Mouse (Mus musculus) brain, embryonic 14.5 days (tissue): ENCODE measurements around the gene Cbfa2t3. TPM values are rescaled to one million over a fixed set of nuclear protein-coding genes. Genes with fewer than 3 reads are reported as not detected.

Experiments used
- DNase-seq: peaks from one replicate; pipeline ENCODE4 v3.0.0-alpha.2; 2011; ENCODE audit warnings: low read depth
- CTCF ChIP-seq: fragments of 200-500 bp; IDR thresholded peaks from 2 replicates; pipeline ENCODE4 v1.5.1; 2012; ENCODE audit warnings: inconsistent platforms, mild to moderate bottlenecking, moderate library complexity, borderline replicate concordance; ENCODE audit not compliant: insufficient read depth, insufficient read length; ENCODE audit errors: extremely low read depth
- POLR2A ChIP-seq: fragments of 200-500 bp; IDR thresholded peaks from 2 replicates; pipeline ENCODE4 v1.6.1; 2012; ENCODE audit warnings: mild to moderate bottlenecking, inconsistent platforms, borderline replicate concordance; ENCODE audit not compliant: poor library complexity, insufficient read depth, insufficient read length, severe bottlenecking; ENCODE audit errors: extremely low read depth
- polyA plus RNA-seq: library from polyadenylated mRNA; depleted of rRNA; stranded (reverse); fragments of >200 nt; gene quantifications from 2 replicates; pipeline ENCODE4 v1.2.3, GENCODE M21; 2012

Cbfa2t3 gene
- polyA plus RNA-seq, 1 experiment, result 30.2 TPM

DNA sequence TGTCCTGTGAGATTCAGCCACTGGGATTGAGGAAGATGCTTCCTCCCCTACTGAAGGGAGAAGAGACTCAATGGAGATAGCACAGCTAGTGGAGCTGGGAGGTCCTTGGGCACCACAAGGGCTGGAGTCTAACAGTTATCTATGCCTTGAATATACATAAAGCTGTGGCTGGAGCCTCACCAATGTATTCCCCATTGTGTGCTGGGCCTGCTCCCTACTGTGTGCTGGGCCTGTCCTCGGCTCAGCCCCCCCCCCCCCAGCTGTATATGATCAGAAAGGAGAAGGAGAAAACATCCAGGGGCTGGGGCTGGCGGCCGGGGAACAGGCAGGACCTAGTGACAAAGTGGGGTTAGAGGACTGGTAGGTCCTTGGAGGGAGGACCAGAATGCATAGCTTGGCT is 36.2 kb upstream of the Cbfa2t3 start:
- DNase-seq, result no peak
- TF ChIP-seq CTCF (no peak), POLR2A (no peak)

DNA sequence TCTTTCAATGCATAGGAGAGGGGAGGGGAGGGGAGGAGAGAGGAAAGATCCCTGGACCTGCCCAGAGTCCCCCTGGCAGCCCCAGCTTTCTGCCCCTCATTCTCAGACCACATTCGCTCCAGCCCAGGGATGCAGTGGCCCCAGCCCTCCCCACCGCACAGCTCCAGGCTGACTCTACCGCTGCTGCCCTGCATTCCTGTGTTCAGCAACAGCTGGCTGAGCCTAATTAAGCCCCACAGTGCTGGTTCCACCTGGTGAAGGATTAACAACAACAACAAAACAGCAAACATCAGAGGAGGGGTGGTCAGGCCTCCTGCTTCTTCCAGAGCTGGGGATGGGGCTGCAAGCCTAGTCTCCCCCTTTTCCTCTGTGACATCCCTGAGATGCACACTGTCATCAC is 29.7 kb upstream of the Cbfa2t3 start:
- TF ChIP-seq POLR2A (no peak), CTCF (no peak)
- no peak for DNase-seq

DNA sequence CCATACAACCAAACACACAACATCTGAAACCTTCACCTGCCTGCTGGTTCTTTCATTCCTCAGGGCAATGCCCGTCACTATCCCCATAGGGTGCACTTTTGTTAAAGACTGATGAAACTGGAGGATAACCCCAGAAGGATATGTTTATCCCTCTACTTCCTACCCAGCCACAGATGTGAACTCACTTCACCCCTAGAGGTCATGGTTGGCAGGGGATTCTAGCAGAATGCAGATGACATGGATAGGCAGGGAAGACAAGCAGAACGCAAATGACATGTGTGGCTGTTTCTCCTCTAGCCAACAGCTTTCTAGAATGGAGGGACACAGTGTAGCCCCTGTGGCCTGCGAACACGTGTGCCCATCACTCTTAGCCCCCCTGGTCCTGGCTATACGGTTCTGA is 28.5 kb upstream of the Cbfa2t3 start:
- DNase-seq, result no peak
- TF ChIP-seq POLR2A (no peak), CTCF (no peak)

DNA sequence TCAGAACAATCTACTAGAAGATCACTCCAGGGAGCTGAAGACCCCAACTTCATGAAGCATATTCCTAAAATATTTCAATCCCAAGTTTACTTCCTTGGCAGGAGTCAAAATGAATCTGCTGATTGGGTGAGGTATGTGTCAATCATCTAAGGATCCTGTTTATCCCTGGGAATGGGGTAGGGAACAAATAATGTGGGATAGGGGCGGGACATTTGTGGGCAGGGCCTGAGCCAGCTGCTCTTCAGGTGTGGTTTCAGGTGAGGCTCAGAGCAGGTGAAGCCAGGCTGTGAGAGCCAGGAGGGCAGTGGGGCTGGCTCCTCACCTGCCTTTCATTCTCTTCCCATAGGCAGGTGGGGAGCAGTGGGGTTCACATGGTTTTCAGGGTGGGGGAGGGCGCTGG is 27.9 kb upstream of the Cbfa2t3 start:
- DNase-seq, result no peak
- TF ChIP-seq POLR2A (no peak), CTCF (no peak)

DNA sequence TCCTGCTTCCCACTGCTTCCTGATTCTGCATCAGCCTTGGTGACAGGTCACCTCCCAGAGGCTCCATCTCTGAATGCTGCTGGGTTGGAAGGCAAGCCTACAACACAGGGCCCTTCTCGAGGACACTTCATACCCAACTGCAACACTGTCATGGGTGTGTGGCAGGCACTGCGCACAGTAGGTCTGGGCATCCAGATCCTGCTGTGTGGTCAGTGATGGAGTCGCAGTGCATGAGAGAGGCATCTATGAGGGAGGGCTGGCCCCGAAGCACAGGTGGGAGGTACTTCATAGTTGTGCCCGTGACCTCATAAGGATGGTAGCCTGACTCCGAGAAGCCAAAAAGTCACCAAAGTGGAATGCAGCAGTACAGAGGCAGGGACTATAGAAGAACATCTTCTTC is 26.3 kb upstream of the Cbfa2t3 start:
- no peak for DNase-seq

DNA sequence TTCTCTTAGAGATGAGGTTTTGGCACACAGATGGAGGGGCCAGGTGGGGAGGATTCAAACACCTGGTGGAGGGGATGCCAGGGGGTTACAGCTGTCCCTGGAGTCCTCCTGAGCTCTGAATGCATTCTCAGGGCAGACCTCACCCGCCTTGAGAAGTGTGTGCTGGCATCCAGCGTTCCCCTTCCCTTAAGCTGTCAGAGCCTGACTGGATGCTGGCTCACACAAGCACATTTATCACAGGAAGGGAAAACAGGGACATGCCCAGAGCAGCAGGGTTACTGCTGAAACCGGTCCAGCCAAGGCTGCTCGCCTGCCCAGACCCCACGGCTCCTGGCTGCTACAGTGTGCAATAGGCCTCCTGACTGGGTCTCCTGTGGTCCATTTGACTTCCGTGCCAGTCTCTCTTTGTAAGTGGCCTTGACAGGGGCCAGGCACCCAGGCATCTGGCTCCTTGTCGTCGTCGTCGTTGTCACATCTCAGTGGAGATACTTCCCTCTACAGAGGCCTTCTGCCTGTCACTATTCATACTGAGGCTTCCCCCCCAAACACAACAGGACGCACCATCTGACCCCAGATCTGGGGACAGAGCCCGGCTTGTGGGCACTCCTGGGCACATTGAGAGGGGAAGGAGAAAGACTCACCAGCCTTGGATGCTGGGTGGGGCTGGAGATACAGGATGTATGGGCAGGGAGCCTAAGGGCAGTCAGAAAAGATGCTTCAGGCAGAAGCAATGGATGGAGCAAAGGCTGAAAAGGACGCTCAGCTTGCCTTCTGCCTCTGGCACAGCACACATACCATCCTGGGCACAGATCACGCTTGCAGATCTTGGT is 22.1 kb upstream of the Cbfa2t3 start:
- peak; percentile 81 for DNase-seq
- TF ChIP-seq POLR2A (no peak), CTCF (no peak)

More for the DNA sequence above, 26.3 kb upstream of the Cbfa2t3 start:
- TF ChIP-seq POLR2A (no peak), CTCF (no peak)

DNA sequence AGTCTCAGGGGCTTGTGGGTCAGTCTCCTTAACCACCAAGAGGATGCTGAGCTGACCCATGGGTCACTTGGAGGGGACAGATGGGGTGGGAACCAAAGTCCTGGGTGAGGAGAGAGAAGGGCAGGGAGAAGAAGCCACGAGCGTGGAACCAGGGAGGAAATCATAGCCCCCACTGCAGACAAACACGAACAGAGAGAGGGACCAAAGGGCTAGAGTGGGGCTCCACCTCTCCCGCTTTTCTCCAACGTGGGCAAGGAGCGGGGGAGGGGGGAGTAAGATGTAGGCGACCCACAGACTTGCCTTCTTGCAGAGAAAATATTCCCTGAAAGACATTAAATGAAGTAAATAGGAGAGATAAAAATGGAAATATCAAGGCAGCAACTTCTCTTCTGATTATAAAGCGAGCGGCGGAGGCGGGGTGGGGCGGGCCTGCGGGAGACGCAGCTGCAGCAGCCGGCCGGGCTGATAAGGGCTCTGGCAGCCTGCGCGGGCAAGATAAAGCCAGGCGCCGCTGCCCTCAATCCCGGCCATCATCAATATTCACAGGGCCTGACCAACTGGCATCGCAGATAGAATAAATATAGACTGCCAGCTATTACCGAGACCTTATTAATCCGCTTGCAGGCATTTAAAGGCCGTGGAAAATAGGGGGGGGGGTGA is 21.3 kb upstream of the Cbfa2t3 start:
- DNase-seq, result peak; percentile 88
- no peak for TF ChIP-seq POLR2A
- no peak for TF ChIP-seq CTCF

DNA sequence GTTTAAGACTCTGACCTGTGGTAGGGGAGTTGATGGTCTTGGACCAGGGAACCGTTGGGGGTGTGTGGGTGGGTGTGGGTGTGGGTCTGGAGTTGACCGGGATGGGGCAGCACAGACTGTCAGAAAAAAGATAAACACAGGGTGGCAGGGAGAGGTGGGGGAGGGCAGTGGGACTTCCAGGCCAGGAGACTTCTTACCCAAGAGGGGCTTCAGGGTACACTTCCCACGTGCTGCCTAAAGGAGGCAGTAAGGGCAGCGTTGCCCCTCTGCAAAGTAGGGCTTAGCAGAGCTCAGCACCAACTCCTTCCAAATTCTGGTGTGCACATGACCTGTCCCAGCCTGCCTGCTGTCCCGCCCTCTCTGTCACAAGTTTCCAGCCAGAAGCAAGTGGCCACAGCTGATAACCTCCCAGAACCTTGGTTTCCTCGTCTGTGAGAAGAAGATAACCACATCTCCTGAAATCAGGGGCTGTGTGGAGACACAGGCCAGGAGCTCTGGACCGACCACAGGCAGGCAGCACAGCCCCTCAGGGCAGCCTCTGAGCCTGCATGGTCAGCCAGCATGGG is 20.7 kb upstream of the Cbfa2t3 start:
- TF ChIP-seq CTCF, result peak; percentile 31; the same call in 1 of the 2 replicates
- TF ChIP-seq POLR2A, result no peak
- DNase-seq, result peak; percentile 53

DNA sequence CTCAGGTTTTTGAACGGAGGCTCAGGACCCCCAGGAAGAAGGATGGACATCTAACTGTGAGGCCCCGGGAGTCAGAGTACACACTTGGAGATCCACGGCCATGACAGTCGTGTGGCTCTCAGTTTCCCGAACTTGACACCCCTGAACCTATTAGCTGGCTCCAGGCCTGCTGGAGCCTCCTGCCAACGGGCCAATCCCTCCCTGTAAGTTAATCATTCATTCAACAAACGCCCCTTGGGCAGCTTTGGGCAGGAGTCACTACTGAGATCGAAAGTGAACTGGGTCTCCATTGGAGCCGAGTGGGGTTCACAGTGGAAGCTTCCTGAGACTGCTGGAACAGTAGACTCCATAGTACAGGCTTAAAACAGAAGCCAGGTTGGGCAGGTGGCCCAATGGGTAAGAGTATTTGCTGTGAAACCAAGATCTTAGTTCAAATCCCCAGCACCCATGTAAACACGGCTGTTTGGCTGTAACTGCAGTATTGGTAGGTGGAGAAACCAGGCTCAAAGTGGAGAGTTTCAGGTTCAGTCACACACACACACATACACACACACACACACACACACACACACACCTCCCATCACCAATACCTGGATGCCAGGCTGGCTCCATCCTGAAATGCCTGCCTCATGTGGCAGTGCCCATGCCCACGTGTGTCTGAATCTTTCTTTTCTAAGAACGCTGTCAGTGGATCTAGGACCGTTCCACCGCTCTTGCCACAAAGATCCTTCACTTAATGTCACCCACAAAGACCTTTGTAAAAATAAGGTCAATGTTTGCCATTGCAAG is 20.0 kb upstream of the Cbfa2t3 start:
- no peak for TF ChIP-seq CTCF
- DNase-seq, result no peak

DNA sequence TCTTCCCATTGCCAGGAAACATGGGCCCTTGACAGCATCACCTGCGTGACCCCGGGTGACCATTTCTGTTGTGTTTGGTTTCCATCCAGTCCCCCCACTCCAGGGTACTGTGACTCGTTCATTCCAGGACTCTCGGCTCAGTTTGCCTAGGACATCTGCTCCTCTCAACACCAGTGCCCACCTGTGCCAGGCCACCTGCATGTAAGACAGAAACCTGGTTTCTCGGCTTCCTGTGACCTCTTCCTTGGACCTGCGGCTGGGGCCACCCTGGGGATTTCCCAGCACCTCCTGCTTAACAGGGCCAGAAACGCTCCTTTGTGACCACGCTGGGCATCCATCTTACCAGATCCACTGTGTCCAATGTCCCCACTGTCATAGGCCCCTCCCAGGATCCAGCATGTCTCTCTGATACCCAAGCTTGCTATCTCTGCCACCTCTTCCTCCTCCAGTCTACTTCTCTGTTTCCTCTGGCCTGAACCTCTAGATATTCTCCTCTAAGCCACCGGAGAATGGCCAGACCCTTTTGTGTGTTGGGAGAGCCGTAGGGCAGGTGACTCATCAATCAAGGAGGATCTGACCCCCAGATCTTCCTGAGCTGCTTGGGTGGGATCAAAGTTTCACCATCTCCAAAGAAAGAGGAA is 19.1 kb upstream of the Cbfa2t3 start:
- DNase-seq, result no peak
- TF ChIP-seq POLR2A (no peak), CTCF (no peak)

DNA sequence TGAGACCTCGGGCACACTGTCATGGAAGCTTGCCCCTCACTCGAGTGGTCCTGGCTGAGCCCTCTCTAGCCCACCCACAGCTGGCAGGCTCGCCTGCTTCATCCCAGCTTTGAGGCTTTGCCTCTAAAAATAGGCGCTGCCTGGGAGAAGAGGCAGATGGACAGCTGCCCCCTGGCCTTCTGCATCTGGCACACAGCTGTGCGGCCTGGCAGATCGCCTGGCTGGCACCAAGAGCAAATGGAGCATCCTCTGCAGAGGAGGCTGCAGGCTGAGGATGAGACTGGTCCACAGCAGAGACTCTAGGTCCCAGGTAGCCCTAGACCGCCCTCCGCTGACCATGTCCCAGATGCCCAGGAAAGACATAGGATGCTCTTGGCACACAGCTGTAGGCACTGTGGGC is 17.7 kb upstream of the Cbfa2t3 start:
- DNase-seq, result no peak
- no peak for TF ChIP-seq POLR2A

DNA sequence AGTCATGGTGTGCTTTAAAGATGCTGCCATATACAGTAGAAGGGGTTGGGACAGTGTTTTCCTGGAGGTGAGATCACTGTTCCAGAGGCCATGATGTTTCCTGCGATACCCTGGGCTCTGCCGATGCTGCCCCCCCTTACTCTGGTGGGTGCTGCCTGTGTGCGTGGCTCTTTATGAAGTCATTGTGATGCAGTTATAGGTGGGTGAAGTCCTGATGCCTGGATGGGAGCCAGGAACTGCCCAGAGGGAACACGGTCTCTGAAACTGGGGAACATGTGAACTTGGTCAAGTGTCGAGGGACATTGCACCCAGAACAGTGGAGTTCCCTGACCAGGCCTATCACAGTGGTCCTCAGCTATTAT is 14.2 kb upstream of the Cbfa2t3 start:
- DNase-seq, result no peak
- TF ChIP-seq CTCF (no peak), POLR2A (no peak)
